Mouse (Mus musculus) bone marrow, adult 2 months (tissue): Measurements from ENCODE around the gene Tspan18. TPM values are rescaled to one million over a fixed set of nuclear protein-coding genes. Genes with fewer than 3 reads are reported as not detected.
A peak's percentile ranks its signal among the peaks of the same experiment; 100 is the strongest.

Experiments
- H3K27ac ChIP-seq: fragments of 200-500 bp; 2 replicates; pipeline ENCODE4 v1.5.1; 2012; ENCODE audit warnings: low read depth, mild to moderate bottlenecking, control low read depth, inconsistent platforms, low read length; ENCODE audit not compliant: control insufficient read depth, poor library complexity, insufficient read depth
- H3K4me1 ChIP-seq: fragments of 200-500 bp; 2 replicates; pipeline ENCODE4 v1.6.1; 2011; ENCODE audit warnings: low read length; ENCODE audit not compliant: control insufficient read depth, insufficient read depth
- H3K4me3 ChIP-seq: fragments of 200-500 bp; replicated peaks from 2 replicates; pipeline ENCODE3; 2011; ENCODE audit warnings: mild to moderate bottlenecking, low read depth, low read length, control low read depth; ENCODE audit not compliant: control insufficient read depth
- CTCF ChIP-seq: fragments of 200-500 bp; IDR thresholded peaks from 2 replicates; pipeline ENCODE4 v1.5.1; 2011; ENCODE audit warnings: low read length, control low read depth; ENCODE audit not compliant: control insufficient read depth, insufficient read depth
- POLR2A ChIP-seq: fragments of 200-500 bp; IDR thresholded peaks from 2 replicates; pipeline ENCODE4 v1.6.1; 2011; ENCODE audit warnings: low read depth, mild to moderate bottlenecking, control low read depth, low read length, borderline replicate concordance; ENCODE audit not compliant: control insufficient read depth
- WGBS: fragments of 180-500 bp; shearing (Covaris S2); methylation state at CpG from one replicate; pipeline ENCODE4 v1.1.7; 2018; 5-methylcytosine and 5-hydroxymethylcytosine counted together
- polyA plus RNA-seq: library from polyadenylated mRNA; stranded (reverse); fragments of >200 nt; gene quantifications from 2 replicates; pipeline ENCODE4 v1.2.4, GENCODE M21; 2011; ENCODE audit warnings: low replicate concordance; ENCODE audit not compliant: missing spikeins, insufficient read depth, insufficient read length

Tspan18 gene
- polyA plus RNA-seq, 1 experiment: 0.52 TPM

- H3K27ac ChIP-seq: peak overlapping the region; percentile 26; the same call in 1 of the 2 replicates
- no peak for TF ChIP-seq POLR2A
- no peak for TF ChIP-seq CTCF
- peaks cover 2% of the 10 kb centered on the region; the same call in 1 of the 2 replicates for H3K4me1 ChIP-seq
Observed at GRCm38 (mm10) chr2:93352915-93353685, 18.8 kb upstream of the Tspan18 start.

GRCm38 (mm10) chr2:93351352-93351751 lies 17.0 kb upstream of the Tspan18 start:
- Histone ChIP-seq H3K27ac (no peak overlapping the region), H3K4me3 (no peak overlapping the region), H3K4me1 (peaks cover 2% of the 10 kb centered on the region; the same call in 1 of the 2 replicates)
- WGBS: 54% methylated on average over 7 of the region's 7 CpGs
- TF ChIP-seq CTCF: no peak
- TF ChIP-seq POLR2A: no peak

More at GRCm38 (mm10) chr2:93352915-93353685, 18.8 kb upstream of the Tspan18 start:
- 50% methylated on average over 8 of the region's 8 CpGs for WGBS
- peak overlapping the region; percentile 10 for H3K4me3 ChIP-seq

GRCm38 (mm10) chr2:93347018-93347417 lies 12.7 kb upstream of the Tspan18 start:
- H3K4me3 ChIP-seq: no peak overlapping the region
- no peaks in the 10 kb centered on the region for H3K4me1 ChIP-seq
- WGBS: 66% methylated on average over 5 of the region's 5 CpGs
- TF ChIP-seq CTCF: no peak
- TF ChIP-seq POLR2A: no peak
- no peak overlapping the region for H3K27ac ChIP-seq

- H3K27ac ChIP-seq: no peak overlapping the region
- no peaks in the 10 kb centered on the region for H3K4me1 ChIP-seq
- H3K4me3 ChIP-seq: no peak overlapping the region
- TF ChIP-seq CTCF (no peak), POLR2A (no peak)
- WGBS: 44% methylated on average over 6 of the region's 6 CpGs
Observed at GRCm38 (mm10) chr2:93346609-93347008, 12.3 kb upstream of the Tspan18 start.

GRCm38 (mm10) chr2:93345663-93346268 lies 11.5 kb upstream of the Tspan18 start:
- Histone ChIP-seq H3K4me1 (no peaks in the 10 kb centered on the region), H3K27ac (no peak overlapping the region), H3K4me3 (no peak overlapping the region)
- TF ChIP-seq POLR2A: no peak
- no peak for TF ChIP-seq CTCF
- WGBS: 9% methylated on average over 5 of the region's 5 CpGs

- Histone ChIP-seq H3K27ac (no peak overlapping the region), H3K4me3 (no peak overlapping the region), H3K4me1 (no peaks in the 10 kb centered on the region; the same call in 1 of the 2 replicates)
- TF ChIP-seq CTCF (no peak), POLR2A (no peak)
- WGBS: 74% methylated on average over 9 of the region's 9 CpGs
Observed at GRCm38 (mm10) chr2:93339373-93340106, 5.2 kb upstream of the Tspan18 start.

GRCm38 (mm10) chr2:93335996-93336395 lies 1.7 kb upstream of the Tspan18 start:
- TF ChIP-seq CTCF: no peak
- no peak for TF ChIP-seq POLR2A
- no peak overlapping the region for H3K27ac ChIP-seq
- no peak overlapping the region for H3K4me3 ChIP-seq
- no peaks in the 10 kb centered on the region; the same call in 1 of the 2 replicates for H3K4me1 ChIP-seq
- WGBS: 90% methylated on average over 11 of the region's 11 CpGs

- Histone ChIP-seq H3K27ac (no peak overlapping the region), H3K4me3 (peak overlapping the region; percentile 14), H3K4me1 (no peaks in the 10 kb centered on the region)
- TF ChIP-seq POLR2A: no peak
- peak; percentile 51 for TF ChIP-seq CTCF
- 2% methylated on average over 29 of the region's 29 CpGs for WGBS
Observed at GRCm38 (mm10) chr2:93333241-93333816, 976 bp downstream of the Tspan18 start.
